Mouse (Mus musculus) urinary bladder, postnatal 25 days (tissue): Measurements from ENCODE around the gene Pbx1.

Experiments used
- DNase-seq: peaks from one replicate; pipeline ENCODE4 v3.0.0; 2022; ENCODE audit warnings: low spot score

Gene Pbx1

DNA sequence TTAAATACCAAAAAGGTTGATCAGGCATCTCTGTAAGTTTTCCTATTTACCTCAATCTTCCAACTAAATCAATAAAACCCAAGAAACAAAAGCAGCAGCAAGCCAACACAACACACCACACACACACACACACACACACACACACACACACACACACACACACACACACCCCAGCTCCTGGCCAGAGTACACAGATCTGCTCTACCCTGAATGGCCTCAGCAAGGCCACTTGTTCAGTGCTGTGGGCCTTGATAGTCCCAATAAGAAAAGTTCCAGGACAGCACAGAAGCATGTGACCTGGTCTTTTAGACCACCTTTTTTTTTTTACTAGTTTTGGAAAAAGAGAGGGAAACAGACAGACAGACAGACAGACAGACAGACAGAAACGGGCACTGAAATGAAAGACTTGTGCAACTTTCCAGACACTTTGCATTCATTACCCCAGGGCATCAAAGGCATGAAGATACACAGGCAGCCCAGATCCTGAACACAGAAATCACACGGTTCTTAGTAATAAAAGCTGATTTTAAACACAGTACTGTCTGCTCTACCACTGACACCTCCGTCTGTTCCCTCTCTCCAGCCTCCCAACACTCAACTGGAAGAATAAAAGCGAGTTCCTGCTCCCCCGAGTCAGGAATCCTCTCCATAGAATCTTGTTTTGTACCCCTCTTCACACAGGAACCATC is 6.9 kb downstream of the Pbx1 start:
- DNase-seq: peak; percentile 10

DNA sequence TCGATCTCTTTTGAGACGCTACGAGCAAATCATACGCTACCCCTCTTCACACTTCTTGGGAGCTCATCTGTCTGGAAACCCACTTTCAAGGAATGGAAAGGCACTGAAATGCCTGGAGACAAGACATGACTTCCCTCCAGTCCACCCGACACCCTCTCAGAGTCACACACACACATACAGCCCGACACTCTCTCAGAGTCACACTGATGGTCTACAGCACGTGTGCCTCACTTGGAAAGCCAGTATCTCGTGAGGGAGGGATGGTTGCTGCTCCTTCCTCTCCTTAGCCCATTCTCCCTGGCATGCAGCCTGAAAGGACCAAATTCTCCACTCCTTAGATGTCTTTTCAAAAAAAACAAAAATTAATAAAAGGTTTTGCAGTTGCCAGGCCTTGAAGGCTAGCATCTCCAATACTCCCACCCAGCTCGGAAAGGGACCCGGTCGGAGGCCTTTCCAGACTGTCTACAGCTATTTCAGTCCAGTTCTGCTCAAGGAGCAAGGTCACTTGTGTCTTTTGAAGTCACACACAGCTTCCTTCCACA is 8.6 kb downstream of the Pbx1 start:
- peak; percentile 5 for DNase-seq

DNA sequence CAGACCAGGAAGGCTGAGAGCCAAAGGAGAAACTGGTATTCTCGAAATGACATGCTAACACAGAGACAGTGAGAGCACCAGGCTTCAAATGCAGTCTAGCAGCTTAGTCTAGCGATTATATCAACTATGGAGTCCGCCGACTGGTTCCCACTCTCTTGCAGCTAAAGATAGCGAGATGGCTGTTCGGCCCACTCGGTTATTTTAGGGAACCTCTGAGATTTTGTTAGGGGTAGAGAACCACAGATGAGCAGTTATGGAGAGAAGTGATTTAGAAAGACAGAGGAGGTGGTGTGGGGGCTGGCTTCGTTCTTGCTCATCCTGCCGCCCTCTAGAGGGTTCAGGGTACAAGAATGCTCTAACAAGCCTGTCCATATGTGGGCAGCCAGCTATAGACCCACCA is 13.2 kb downstream of the Pbx1 start:
- no peak for DNase-seq

DNA sequence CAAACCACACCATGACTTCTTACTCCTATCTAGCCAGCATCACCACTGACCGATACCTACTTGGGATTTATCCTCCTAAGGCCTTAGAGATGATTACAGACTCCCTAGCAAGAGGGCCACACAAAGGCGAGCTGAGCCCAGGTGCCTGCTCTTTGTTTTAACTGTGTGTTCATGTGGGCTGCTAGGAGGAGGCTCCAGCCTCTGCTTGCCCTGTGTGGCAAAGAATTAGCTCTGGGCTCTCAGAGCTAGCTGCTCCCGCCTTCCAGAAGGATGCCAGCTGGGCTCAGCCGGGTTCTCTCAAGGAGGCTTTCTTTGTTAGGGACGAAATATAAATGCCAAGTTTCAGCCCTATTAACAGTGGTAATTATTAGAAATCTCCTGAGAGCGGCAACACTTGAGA is 14.4 kb downstream of the Pbx1 start:
- DNase-seq: peak; percentile 5

DNA sequence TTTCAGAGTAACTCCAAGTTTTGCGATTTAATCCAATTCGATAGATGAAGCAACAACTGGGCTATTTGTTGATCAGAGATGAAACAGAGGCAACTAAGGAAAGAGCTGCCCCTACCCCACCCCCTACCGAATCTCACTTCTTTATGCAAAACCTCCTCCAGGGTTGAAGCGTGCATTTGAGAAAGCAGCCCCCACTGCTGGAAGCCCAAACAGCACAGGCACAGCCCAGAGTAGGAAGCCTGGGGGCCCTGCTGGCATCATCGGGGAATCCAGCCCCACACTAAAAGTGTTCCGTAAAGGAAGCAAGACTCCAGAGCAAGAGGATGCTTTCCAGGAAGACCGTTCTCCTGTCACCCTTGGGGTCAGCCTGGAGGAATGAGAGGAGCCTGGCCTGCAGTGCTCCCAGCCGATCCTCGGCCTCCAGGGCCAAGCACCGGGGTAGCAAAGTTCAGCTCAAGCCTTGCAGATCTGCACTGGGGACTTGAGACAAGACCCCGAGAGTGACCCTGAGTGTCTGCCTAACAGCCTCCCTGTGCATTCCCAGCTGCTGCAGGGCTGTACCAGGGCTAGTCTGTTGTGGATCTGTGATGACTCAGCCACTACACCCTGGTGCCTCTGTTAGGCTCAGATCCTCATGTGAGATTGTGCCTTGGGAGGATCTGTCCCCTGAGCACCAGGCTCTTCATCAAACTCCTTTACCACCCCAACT is 15.2 kb downstream of the Pbx1 start:
- DNase-seq: peak; percentile 11

DNA sequence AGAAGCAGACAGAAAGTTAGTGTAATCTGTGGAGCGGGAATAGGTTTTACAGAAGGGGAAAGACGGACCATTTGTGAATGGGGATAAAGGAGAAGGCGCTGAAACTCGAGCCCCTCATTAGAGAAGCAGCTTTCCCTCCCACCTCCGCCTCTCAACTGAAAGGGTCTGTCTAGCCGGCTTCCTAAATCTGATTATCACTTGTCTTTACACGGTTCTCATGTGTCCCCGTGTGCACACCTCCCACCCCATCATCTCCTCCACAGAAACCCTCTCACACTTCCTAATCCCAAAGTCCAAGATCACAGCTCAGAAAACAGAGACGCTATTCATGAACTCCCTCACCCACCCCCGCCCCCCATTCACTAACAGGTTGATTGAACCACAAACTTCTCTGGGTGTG is 21.5 kb downstream of the Pbx1 start:
- DNase-seq: no peak

DNA sequence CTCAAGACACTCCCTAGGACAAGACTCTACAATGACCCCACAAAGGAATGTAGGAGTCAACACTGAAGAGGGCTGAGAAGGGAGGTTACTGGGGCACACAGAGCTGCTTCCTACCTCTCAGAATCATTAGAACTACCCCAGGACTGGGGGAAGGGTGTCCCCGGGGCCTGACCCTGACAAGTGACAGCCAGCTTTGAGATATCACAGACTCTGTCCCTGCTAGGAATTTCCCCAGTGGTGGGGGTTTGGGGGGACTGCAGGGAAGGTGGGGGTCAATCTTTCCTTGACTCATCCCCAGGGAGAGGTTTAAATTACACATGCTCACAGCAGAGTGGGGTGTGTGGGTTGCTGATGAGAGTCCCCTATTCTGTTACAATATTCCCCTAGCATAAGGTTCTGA is 22.0 kb downstream of the Pbx1 start:
- DNase-seq: no peak

DNA sequence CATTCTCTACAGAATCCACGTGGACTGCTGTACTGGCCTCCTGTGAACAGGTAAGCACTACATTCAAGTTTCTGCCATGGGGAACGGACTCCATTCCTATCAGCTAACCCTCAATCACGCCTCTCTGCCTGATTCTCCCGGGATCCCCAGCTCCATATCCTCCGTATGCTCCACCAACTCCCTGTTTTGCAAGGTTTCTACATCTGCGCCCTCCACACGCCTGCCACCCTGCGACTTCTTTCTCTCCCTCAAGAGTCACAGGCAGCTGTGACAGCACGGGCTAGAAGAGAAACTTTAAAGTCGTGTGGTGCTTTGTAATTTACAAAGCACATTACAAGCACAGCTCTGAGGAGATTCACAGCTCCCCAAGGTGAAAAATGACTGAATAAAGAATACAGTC is 23.3 kb downstream of the Pbx1 start:
- DNase-seq: no peak

DNA sequence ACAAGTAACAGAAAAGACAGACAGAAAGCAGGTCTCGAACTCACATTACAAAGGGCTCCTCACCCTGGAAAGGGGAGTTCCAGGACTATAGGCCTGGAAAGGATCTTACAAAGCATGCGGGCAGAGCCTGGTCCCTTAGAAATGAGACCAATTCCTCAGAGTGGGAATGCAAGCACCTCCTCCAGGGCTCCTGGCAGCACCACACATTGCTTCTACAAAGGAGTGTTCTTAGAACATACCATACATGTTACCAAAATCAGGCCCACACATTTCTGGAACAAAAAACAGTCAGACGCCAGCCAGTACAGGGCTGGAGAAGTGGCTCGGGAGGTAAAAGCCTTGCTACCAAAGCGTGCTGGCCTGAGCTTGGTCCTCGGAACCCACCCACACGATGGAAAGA is 24.1 kb downstream of the Pbx1 start:
- DNase-seq: no peak

DNA sequence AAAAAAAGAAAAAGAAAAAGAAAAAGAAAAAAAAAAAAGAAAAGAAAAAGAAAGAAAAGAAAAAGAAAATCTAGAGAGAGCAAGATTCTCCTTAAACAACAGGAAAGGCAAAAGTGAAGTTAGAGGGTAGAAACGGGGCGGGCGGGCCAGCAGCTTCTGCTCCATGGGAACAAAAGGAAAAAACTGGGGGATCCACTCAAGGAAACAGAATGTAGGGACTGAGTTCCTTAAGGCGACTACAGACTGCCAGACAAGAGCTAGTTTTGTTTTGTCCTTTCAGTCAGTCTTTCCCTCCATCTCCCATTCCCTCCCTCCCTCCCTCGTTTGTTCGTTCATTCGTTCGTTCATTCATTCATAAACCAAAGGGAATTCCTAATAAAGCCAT is 25.8 kb downstream of the Pbx1 start:
- no peak for DNase-seq

DNA sequence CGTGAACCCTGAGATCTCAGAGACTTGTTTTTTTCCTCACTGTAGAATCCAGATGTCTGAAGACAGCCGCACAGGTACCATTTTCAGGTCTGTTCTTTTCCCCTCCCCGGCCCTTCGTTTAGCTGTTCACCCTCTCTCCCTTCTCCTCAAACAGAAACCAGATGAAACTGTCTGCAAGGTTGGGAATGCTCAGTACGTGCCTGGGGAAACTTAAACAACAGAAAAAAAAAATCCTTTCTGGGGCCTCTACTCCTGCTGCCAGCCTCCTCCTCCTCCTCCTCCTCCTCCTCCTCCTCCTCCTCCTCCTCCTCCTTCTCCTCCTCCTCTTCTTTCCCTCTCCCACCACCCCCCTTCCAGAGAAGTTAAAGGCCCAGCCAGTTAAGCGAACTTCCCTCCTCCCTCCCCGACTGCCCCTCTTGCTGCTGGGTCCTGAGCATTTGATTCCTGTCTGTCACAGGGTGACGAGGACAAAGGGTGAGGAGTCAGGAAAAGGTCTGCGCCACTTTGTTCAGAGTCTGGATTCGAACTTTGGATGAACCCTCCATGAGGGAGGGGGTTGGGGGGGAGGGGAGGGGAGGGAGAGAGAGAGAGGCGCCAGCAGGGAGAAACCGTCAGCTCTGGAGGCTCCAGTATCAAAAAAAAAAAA is 26.3 kb downstream of the Pbx1 start:
- DNase-seq: no peak

DNA sequence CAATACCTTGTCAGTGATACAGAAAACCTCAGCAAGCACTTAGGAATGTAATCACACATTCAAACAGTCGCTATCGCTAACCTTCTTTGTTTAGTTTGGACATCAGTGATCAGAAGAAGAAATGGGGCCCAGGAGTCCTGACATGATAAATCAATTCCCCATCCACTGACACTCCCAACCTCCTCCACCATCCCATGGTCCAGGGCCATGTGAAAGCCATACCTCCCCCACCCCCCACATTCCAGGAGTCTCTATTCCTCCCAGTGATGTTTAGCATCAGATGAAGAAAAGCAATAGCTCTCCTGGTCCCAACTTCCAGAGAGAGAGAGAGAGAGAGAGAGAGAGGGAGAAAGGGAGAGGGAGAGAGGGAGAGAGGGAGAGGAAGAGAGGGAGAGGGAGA is 28.5 kb downstream of the Pbx1 start:
- DNase-seq: no peak

DNA sequence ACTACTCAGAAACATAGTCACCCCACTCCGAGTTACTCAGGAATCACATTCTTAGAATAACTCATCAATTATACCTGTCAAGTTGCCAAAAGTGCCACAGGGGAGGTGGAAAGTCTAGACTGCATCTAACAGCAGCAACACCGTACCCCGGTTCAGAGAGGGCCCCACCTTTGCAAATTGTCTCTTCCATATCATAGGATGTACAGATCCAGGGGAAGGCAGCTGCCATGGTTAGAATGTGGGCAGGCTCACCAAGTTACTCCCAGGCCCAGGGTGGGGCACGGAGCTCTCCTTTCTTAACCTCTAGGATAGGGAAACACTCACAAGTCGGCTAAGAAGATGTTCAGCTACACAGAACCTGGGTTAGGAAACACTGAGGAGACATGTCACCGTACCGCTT is 29.4 kb downstream of the Pbx1 start:
- no peak for DNase-seq

DNA sequence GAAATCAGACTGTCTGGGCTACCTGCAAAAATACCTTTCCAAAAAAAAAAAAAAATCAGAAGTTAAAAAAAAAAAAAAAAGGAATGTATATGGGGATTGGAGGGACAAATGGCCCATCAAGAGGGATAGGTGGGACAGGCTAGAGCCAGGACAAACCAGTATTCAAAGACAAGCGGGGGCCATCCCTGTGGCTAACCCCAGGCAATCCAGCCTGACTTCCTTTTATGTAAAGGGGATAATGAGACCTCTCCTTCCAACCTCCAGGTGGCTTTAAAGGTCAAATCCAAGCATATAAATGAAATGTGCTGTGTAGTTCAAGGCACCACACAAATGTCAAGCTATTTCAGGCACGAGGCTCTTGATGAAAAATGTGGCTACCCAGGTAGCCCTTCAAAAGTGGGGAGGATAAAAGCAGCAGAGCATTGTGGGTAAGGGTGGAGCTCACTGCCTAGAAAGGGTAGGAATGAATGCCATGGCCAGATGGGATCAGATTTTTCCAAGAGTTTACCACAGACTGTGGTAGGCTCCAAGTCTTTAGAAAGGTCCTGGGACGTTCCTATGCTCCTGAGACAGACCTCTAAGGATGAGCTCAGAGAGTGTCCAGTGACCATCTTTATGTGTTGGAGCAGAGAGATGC is 36.4 kb downstream of the Pbx1 start:
- no peak for DNase-seq

DNA sequence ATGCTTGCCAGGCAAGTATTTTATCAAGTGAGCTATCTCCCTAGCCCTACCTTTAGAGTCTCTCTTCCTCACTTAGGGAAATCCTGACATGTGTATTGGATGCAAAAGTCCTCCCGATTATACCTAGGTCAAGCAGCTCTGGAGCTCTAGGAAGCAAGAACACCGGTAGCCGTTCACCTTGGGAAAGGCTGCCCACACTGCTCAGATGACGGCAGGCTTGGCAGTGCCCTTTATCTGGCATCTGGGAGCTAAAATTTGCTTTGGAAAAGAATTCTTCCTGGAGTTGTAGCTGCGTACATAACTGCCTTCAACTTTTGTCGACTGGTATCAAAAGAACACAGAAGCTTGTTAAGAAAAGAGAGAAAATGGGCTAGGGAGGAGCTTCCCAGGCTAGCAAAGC is 37.5 kb downstream of the Pbx1 start:
- DNase-seq: no peak

DNA sequence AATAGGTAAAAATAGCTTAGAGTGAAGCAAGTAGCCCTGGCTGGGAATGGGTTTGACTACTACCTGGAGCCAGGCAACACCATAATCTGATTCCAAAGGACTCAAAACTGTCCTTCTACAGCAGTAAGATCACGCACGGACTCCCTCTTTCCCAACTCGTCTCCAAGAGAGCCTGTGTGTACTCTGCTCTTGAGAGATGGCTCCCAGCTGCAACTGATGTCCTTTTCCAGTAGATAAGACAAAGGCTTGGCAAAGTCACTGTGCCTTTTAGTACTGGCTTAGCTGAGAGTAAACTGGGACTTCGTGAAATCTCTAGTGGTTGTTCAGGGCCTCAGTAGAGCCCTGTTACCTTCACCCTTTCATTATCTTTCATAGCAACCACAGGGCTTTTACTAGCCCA is 38.6 kb downstream of the Pbx1 start:
- no peak for DNase-seq

DNA sequence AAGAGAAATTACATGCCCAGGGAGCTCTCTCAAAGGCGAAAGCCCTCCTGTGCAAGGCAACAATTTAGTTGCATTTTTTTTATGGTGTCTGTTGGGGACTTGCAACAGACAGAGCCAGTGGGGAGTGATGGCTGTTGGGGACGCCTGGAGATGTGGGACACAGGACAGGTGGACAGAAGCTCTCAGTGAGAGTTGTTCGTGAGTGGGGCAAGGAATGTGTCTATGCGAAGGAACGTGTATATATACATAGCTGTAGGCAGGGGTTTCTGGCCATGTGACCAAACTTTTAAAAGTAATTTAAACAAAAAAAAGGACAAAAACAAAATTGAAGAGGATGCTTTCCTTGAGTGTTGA is 39.6 kb downstream of the Pbx1 start:
- DNase-seq: no peak

DNA sequence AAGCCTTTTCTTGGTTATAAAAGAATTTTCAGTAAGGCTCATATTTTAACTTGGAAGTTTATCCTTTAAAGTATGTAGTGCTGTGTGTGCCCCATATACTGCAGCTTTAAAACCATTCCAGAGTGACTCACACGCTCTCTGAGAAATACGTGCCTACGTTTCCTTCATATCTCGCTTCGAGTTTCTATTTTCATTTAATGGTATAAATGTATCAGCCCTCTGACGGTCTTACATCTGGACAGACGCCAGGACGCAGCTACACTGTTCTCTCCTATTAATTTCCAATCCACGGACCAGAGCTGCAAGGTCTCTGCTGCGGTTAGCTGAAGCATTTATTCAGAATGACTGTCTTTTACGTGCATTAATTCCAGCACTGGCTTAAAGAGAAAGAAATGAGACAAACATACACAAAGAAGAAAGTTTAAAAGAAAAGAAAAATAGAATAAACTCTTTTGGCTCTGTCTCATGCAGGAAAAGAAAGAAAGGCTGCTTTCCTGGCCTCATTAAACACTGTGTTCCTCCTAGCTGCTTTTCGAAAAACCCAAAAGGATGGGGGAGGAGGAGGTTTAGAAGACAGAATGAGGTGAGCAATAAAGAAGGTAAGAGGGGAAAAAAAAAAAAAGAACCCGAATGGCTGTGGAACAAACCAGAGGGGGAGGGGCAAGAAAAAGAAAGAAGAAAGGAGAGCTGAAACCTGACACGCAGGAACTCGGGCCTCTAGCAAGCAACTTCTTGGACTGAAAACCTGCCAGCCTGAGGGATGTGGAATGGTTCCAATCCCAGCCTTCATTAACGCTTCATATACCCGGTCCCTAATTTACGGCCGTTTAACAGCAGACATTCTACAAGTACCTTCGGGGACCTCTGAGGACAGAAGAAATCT is 40.2 kb downstream of the Pbx1 start:
- no peak for DNase-seq

DNA sequence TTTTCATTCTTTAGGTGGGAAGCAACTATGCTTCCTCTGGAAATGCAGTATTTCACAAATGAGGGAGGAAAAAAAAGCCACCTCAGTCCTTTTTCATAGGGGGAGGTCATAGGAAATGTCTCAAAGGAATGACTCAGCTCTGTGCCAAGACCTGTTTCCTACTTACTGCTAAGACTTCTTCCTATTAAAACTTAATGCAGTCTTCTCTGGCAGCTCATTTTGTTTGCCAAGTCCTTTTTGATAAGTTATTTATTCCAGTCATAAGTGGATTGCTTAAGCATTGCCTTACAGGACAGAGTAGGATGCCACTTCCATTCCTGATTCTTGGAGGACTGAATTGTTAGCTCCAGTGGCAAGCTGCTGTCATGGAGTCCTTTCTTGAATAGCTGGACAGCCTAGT is 41.3 kb downstream of the Pbx1 start:
- no peak for DNase-seq

DNA sequence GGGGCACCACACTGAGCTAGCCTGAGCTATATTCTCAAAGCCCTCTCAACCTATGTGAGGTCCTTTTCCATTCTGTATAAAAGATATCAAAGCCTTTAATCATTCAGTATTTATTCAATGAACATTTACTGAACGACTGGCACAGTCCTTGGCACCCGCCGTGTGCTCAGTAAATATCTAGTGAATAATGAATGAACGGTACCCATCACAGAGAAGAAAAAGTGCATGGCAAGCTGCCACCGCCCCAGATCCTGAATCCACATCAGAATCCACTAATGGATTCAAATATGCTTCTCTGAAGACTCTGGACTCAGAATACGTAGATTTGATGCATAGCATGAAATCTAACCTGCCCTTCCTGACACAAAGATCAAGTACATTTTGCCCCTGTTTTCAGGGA is 45.9 kb downstream of the Pbx1 start:
- no peak for DNase-seq

DNA sequence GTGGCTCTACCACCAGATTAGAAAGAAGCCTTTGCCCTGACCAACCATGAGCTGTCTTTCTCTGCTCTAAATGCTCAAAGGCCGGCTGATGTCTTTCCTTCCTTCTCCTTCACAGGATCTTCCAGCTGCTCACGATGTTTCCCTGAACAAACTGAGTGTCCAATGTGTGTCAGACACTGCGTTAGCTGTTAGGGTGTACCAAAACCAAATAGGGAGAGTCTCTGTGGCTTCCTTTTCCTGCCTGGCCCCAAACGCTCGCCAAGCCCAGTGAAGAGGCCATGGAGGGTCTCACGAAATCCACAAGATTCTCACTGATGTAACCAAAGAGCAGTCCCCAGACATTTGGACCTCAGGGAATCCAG is 47.5 kb downstream of the Pbx1 start:
- DNase-seq: no peak
